Mouse (Mus musculus) kidney, postnatal 0 days (tissue): ENCODE measurements around the gene Shb. TPM values are rescaled to one million over a fixed set of nuclear protein-coding genes. Genes with fewer than 3 reads are reported as not detected.

Experiments used
- ATAC-seq: fragments of 200-750 bp; cut with Nextera tagmentation; replicated peaks from 2 replicates; pipeline ENCODE4 v1.8.0; 2017; ENCODE audit warnings: low read depth, moderate number of reproducible peaks, moderate TSS enrichment, moderate library complexity; ENCODE audit not compliant: low FRiP score
- DNase-seq: peaks from one replicate; pipeline ENCODE4 v3.0.0-alpha.2; 2016; ENCODE audit warnings: low spot score
- H3K27ac ChIP-seq: fragments of 300-500 bp; sonication (generic); 2 replicates; pipeline ENCODE4 v1.5.1; 2014; ENCODE audit warnings: mild to moderate bottlenecking
- H3K27me3 ChIP-seq: fragments of 300-500 bp; sonication (generic); 2 replicates; pipeline ENCODE4 v1.6.1; 2014; ENCODE audit warnings: low read length, mixed read lengths; ENCODE audit not compliant: insufficient read depth
- H3K36me3 ChIP-seq: fragments of 300-500 bp; sonication (generic); 2 replicates; pipeline ENCODE4 v1.6.1; 2014; ENCODE audit warnings: low read length, mixed read lengths; ENCODE audit not compliant: insufficient read depth
- H3K4me1 ChIP-seq: fragments of 300-500 bp; sonication (generic); replicated peaks from 2 replicates; pipeline ENCODE4 v1.6.1; 2014; ENCODE audit warnings: antibody characterized with exemption, low read length, mixed read lengths; ENCODE audit not compliant: insufficient read depth
- H3K4me2 ChIP-seq: fragments of 300-500 bp; sonication (generic); 2 replicates; pipeline ENCODE4 v1.6.1; 2014; ENCODE audit warnings: mild to moderate bottlenecking, low read length, moderate library complexity, mixed read lengths
- H3K4me3 ChIP-seq: fragments of 300-500 bp; sonication (generic); replicated peaks from 2 replicates; pipeline ENCODE4 v1.5.1; 2014; ENCODE audit warnings: low read depth, low read length
- H3K9ac ChIP-seq: fragments of 300-500 bp; sonication (generic); 2 replicates; pipeline ENCODE4 v1.6.1; 2014; ENCODE audit warnings: low read depth, low read length
- H3K9me3 ChIP-seq: fragments of 300-500 bp; sonication (generic); replicated peaks from 2 replicates; pipeline ENCODE4 v1.6.1; 2016; ENCODE audit warnings: low read length, inconsistent platforms, mixed read lengths
- CTCF ChIP-seq: IDR thresholded peaks from 2 replicates; pipeline ENCODE4 v1.5.1; 2016; ENCODE audit warnings: antibody characterized with exemption, low read depth, mild to moderate bottlenecking, moderate library complexity
- WGBS: fragments of 180-500 bp; shearing (Covaris S2); extraction: QIAGEN DNeasy Blood & Tissue Kit; methylation state at CpG from one replicate; pipeline ENCODE4 v1.1.7; 2014; 5-methylcytosine and 5-hydroxymethylcytosine counted together
- polyA plus RNA-seq: library from polyadenylated mRNA; unstranded; fragments of >200 nt; fragmentation: Nextera tagmentation; extraction: Ambion mirVana; gene quantifications from 2 replicates; pipeline ENCODE4 v1.2.1, GENCODE M21; 2015

Shb gene
- polyA plus RNA-seq, 1 experiment from 2014 or later, result 6.6 TPM

DNA sequence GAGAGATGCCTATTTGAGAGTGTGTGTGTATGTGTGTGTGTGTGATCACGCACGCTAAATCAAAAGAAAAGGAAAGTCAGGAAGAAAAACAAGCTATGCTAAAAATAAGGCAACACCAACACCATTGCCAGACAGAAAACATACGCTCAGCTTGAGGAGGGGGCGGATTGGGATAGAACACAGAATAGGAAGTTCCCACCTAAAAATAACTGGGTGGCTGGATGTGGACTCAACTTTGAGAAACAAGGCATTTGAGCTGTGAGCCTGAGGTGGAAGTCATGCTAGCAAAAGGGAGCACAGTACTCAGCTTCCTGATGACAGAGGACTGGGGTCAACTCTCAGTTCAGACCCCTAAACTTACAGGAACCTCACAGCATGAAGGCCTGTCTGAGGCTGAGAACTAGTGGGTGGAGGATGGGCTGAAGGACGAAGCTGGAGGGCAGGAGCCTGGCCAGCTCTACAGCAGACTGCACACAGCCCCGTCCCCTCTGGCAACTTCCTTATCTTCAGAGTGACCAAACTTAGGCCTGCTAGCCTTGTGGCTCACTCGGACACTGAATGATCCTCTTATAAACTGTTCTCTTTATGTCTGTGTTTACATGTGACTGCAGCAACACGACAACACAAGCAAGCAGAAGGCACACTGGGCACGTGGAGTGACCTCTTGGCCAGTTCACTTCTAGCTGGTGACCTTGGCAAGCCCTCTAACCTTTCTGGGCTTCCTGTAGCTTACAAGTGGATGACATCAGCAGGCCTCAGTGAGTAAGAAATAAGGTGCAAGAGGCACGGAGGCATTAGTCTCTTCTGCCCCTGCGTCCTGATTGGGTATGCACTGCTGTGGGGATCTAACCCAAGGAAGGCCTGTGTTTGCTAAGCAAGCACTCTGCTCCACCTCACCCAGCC is 60.4 kb downstream of the Shb start:
- H3K9me3 ChIP-seq, result no peaks in the 10 kb centered on the region
- DNase-seq (no peak), ATAC-seq (peak; percentile 47; the same call in 1 of the 2 replicates)
- no peaks in the 10 kb centered on the region for H3K27me3 ChIP-seq
- TF ChIP-seq CTCF, result no peak
- H3K36me3 ChIP-seq, result 0 out of 2 replicates have a peak, but pooled peaks cover 2% of the 10 kb centered on the region
- no peak overlapping the region for H3K9ac ChIP-seq
- peak overlapping the region; percentile 75 for H3K27ac ChIP-seq
- peaks cover 51% of the 10 kb centered on the region for H3K4me1 ChIP-seq
- no peak overlapping the region for H3K4me3 ChIP-seq
- 37% methylated on average over 11 of the region's 11 CpGs for WGBS
- no peak overlapping the region for H3K4me2 ChIP-seq

DNA sequence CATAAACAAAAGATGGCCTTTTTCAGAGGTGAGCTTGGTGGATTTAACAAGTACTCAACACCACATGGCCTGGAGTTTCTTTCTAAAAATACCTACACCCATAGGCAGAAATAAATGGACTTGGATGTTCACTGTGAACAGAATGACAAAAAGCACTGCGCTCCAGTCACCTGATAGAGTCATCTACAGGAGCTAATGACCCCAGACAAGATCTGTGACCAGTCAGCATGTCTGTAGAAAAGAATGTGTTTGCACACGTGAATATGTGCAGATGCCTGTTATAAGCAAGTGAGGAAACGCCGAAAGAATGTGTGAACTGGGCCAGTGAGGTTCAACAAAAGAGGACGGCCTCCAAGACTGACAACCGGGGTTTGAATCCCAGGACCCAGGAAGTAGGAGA is 63.2 kb downstream of the Shb start:
- no peak for TF ChIP-seq CTCF
- Histone ChIP-seq H3K4me3 (no peak overlapping the region), H3K36me3 (no peaks in the 10 kb centered on the region), H3K9me3 (no peaks in the 10 kb centered on the region), H3K27me3 (no peaks in the 10 kb centered on the region), H3K4me2 (no peak overlapping the region), H3K4me1 (peaks cover 55% of the 10 kb centered on the region), H3K27ac (no peak overlapping the region), H3K9ac (no peak overlapping the region)
- 0 out of 2 replicates have a peak, but pooled peaks have one; percentile 29 for ATAC-seq
- WGBS, result 54% methylated on average over 6 of the region's 6 CpGs
- no peak for DNase-seq

DNA sequence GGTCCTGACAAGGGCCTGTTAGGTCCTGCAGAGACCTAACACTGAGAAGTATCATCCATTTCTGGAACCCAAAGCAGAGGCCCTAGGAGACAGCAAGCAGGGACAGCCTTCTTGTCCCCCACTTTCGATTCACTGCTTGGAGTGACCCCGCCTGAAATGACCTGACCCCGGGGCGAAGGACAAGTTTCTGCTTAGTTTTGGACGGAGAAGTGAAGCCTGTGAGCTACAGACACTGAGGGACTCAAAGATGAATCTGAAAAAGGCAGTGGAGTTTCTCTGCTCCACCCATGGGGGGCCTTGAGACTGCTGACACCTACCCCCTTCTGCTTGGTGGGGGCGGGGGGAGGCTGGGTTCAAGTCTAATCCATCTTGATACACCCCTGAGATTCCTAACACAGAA is 63.8 kb downstream of the Shb start:
- DNase-seq, result no peak
- Histone ChIP-seq H3K36me3 (no peaks in the 10 kb centered on the region), H3K4me3 (no peak overlapping the region), H3K27ac (no peak overlapping the region), H3K27me3 (no peaks in the 10 kb centered on the region), H3K4me2 (no peak overlapping the region), H3K4me1 (peaks cover 49% of the 10 kb centered on the region), H3K9me3 (no peaks in the 10 kb centered on the region), H3K9ac (no peak overlapping the region)
- ATAC-seq, result no peak
- TF ChIP-seq CTCF, result no peak
- 69% methylated on average over 6 of the region's 6 CpGs for WGBS

DNA sequence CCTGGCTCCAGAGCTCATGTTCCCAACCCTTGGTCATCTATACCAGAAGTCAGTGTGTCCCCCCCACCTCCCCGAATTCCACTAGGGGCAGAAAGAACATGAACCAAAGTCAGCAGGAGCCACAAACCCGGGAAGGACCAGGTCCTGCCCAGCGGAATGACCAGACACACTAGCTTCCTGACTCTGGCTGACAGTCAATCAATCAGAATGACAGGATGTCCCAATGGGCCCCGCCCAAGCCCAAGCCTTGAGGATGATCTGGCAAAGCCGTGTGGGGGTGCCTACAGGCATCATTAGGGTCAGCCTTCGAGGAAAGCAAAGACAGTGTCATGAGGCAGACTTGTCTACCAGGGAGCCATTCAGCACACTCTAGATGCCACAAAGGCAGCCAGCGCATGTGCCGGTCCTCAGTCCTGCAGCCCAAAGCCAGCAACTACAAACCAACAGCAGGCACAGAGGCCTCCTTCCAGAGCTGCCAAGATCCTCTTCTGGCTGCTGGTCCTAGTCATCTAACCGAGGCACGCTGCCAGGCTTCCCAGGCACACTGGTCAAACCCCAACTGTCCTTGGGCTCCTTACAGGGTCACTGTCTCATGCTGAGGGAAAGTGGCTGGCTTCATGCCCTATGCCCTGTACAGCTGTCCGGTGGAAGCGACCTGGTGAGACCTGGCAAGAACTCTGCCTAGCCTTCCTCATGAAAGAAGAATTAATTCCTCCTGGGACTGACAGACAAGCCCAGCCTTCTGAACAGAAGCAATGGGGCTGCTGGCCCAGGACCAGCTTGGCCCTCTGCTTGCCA is 65.0 kb downstream of the Shb start:
- H3K9ac ChIP-seq, result no peak overlapping the region
- no peaks in the 10 kb centered on the region for H3K36me3 ChIP-seq
- H3K9me3 ChIP-seq, result no peaks in the 10 kb centered on the region
- H3K27me3 ChIP-seq, result no peaks in the 10 kb centered on the region
- no peak for DNase-seq
- no peak for ATAC-seq
- 68% methylated on average over 12 of the region's 12 CpGs for WGBS
- H3K4me1 ChIP-seq, result peaks cover 41% of the 10 kb centered on the region
- H3K4me2 ChIP-seq, result no peak overlapping the region
- H3K4me3 ChIP-seq, result no peak overlapping the region
- H3K27ac ChIP-seq, result no peak overlapping the region
- no peak for TF ChIP-seq CTCF

DNA sequence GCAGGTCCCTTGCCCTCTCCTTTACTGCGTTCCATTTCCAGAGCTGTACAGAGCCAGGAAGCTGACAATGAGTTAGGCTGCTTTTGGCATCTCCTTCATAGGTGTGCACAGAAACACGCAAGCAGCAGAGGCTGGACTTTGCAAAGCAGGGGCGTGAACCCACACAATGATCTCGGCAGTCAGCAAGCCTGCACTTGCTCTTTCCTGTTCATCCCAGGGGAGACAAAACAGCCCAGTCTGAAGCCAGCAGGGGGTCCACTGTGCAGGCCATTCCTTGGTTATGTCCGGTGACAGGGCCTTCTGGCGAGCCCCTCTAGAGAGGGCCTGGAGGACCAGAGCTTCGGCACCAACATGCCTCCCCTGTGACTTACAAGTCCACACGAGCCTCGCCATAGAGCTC is 67.3 kb downstream of the Shb start:
- Histone ChIP-seq H3K9ac (no peak overlapping the region), H3K36me3 (no peaks in the 10 kb centered on the region), H3K4me1 (peaks cover 34% of the 10 kb centered on the region), H3K27ac (no peak overlapping the region), H3K9me3 (no peaks in the 10 kb centered on the region), H3K4me2 (no peak overlapping the region), H3K27me3 (no peaks in the 10 kb centered on the region), H3K4me3 (no peak overlapping the region)
- 80% methylated on average over 9 of the region's 9 CpGs for WGBS
- DNase-seq (no peak), ATAC-seq (no peak)
- no peak for TF ChIP-seq CTCF

DNA sequence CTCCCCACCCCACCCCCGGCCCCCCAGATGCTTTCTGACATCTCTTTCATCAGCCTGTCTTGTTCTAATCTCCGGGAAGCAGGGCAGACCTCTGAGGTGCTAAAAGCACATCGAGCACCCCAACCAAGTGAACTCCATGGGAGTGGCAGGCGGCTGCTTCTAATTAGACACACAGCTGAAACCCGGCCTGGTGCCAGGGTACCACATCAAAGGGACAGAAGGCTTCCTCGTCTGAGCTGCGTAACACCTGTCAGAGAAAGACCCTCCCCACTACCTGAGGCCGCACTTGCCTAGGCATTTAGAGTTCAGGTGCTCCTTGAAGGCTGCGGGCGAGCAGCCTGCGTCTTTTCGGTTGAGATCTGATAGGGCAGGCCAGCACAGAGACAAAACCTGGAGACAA is 67.7 kb downstream of the Shb start:
- DNase-seq, result no peak
- H3K9me3 ChIP-seq, result no peaks in the 10 kb centered on the region
- 61% methylated on average over 12 of the region's 12 CpGs for WGBS
- H3K4me3 ChIP-seq, result no peak overlapping the region
- ATAC-seq, result no peak
- no peaks in the 10 kb centered on the region for H3K27me3 ChIP-seq
- no peaks in the 10 kb centered on the region for H3K36me3 ChIP-seq
- no peak overlapping the region for H3K27ac ChIP-seq
- H3K9ac ChIP-seq, result no peak overlapping the region
- no peak for TF ChIP-seq CTCF
- no peak overlapping the region for H3K4me2 ChIP-seq
- peaks cover 34% of the 10 kb centered on the region for H3K4me1 ChIP-seq
